Mouse (Mus musculus): ENCODE data around the gene Kcnk3.

Gene Kcnk3

DNA sequence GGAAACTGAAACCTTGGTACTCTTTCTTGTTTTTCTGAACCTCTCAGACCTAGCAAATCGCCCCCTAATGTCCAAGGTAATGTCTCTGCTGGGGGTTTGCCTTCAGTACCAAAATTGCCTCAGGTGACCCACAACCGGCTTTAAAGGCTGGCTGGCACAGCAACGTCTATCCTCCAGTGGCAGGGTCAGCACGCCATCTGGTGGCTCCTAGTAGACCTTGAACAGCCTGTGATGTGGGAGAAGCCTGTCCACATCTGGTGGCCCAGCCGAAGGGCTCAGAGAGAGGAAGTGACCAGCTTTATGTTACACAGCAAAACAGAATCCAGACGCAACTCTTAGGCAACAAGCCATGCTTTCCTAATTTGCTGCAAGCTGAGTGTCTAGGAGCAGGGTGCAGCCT, 50.1 kb downstream of the Kcnk3 start:
- Histone ChIP-seq H3K27me3 (ENCODE audit: insufficient read depth, low read length) (peaks cover 12% of the 10 kb centered on the region; the same call in 1 of the 2 replicates), H3K4me3 (replicated peaks; ENCODE audit: low read length) (no peak overlapping the region), H3K9me3 (ENCODE audit: low read length) (no peaks in the 10 kb centered on the region), H3K36me3 (ENCODE audit: insufficient read depth, low read length) (no peaks in the 10 kb centered on the region), H3K4me1 (replicated peaks; ENCODE audit: low read depth, low read length) (peaks cover 8% of the 10 kb centered on the region)
- TF ChIP-seq CTCF (conservative IDR thresholded peaks at IDR 0.05; ENCODE audit: low read length), result peak; percentile 54
- no peak for TF ChIP-seq NANOG (IDR thresholded peaks at IDR 0.05; ENCODE audit: borderline replicate concordance, low read length)

DNA sequence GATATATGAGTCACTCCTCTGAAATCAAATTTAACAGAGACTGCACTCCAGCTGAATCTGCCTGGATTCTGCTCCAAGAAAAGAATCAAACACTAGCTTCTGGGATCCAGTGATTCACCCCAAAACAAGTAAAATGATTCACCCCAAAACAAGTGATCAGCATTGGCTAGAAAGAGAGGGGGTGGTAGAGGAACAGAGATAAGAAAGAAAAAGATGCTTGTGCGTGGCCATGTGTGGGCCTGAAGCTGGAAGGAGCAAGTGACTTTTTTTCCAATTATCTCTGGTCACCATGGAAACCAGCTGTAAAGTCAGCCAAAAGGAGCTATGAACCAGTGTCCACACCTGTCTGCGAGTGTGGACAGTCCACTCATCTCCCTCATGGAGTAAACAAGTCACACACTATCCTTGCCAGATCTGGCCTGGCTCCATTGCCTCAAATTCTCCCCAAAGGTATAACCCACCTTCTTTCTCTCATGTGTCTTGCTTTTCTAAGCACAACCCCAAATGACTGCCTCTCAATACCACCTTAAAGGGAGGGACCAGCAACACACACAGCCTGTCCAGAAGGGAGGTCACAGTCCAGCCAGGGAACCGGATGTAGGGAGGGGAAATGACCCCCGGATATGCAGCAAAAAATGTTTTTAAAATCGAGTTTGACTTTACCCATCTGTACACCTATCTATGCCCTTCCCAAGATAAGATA, 55.7 kb downstream of the Kcnk3 start:
- TF ChIP-seq CTCF (conservative IDR thresholded peaks at IDR 0.05; ENCODE audit: low read length) (no peak), POU5F1 (IDR thresholded peaks at IDR 0.05; ENCODE audit: borderline replicate concordance, low read length) (no peak), NANOG (IDR thresholded peaks at IDR 0.05; ENCODE audit: borderline replicate concordance, low read length) (no peak)
- peaks cover 7% of the 10 kb centered on the region for H3K27me3 ChIP-seq (ENCODE audit: insufficient read depth, low read length)
- H3K9me3 ChIP-seq (ENCODE audit: low read length), result no peaks in the 10 kb centered on the region
- H3K4me1 ChIP-seq (replicated peaks; ENCODE audit: low read depth, low read length), result peaks cover 10% of the 10 kb centered on the region
- no peak overlapping the region for H3K4me3 ChIP-seq (replicated peaks; ENCODE audit: low read length)
- no peaks in the 10 kb centered on the region for H3K36me3 ChIP-seq (ENCODE audit: insufficient read depth, low read length)

DNA sequence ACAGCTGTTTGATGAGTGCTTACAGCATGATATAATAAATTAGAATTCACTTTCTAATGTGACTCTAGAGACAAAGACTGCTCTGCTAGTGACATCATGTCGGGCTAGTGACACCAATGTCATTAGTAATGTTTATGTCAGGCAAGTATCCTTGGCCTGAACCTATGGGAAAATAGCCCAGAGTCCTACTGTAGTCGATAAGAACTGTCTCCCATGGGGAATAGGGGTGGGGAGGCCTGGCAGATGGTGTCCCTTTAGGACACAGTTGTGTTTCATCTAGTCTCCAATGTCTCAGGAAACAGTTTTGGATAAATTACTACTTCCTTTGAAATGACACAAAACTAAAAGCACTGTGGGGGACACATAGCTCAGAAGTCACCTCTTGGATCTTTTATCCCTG, 58.1 kb downstream of the Kcnk3 start:
- Histone ChIP-seq H3K4me3 (replicated peaks; ENCODE audit: low read length) (no peak overlapping the region), H3K4me1 (replicated peaks; ENCODE audit: low read depth, low read length) (peaks cover 31% of the 10 kb centered on the region), H3K9me3 (ENCODE audit: low read length) (no peaks in the 10 kb centered on the region), H3K36me3 (ENCODE audit: insufficient read depth, low read length) (peaks cover 18% of the 10 kb centered on the region), H3K27me3 (ENCODE audit: insufficient read depth, low read length) (peaks cover 7% of the 10 kb centered on the region)
- TF ChIP-seq CTCF (conservative IDR thresholded peaks at IDR 0.05; ENCODE audit: low read length), result no peak
- no peak for TF ChIP-seq POU5F1 (IDR thresholded peaks at IDR 0.05; ENCODE audit: borderline replicate concordance, low read length)
- no peak for TF ChIP-seq NANOG (IDR thresholded peaks at IDR 0.05; ENCODE audit: borderline replicate concordance, low read length)

DNA sequence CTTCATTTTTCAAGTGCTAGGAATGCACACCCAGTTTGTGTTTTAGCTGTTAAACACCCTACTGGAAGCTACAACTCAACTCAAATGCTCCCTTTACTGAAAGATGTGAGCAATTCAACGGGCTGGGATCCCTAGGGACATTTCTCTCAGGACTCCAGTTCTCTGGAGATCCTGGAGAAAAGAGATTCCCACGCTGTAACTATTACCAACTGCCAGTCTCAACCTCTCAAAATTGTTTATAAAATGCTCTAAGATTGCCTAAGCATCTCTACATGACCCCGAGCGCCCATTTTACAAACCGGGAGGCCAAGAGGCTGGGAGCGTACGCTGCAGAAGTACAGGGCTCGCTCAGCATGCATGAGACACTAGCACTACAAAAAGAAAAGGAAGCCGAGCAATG, 59.4 kb downstream of the Kcnk3 start:
- H3K9me3 ChIP-seq (ENCODE audit: low read length), result no peaks in the 10 kb centered on the region
- H3K36me3 ChIP-seq (ENCODE audit: insufficient read depth, low read length), result peaks cover 29% of the 10 kb centered on the region
- peak overlapping the region; percentile 96 for H3K4me3 ChIP-seq (replicated peaks; ENCODE audit: low read length)
- TF ChIP-seq POU5F1 (IDR thresholded peaks at IDR 0.05; ENCODE audit: borderline replicate concordance, low read length) (no peak), NANOG (IDR thresholded peaks at IDR 0.05; ENCODE audit: borderline replicate concordance, low read length) (no peak), CTCF (conservative IDR thresholded peaks at IDR 0.05; ENCODE audit: low read length) (no peak)
- H3K27me3 ChIP-seq (ENCODE audit: insufficient read depth, low read length), result peaks cover 6% of the 10 kb centered on the region
- H3K4me1 ChIP-seq (replicated peaks; ENCODE audit: low read depth, low read length), result peaks cover 39% of the 10 kb centered on the region

DNA sequence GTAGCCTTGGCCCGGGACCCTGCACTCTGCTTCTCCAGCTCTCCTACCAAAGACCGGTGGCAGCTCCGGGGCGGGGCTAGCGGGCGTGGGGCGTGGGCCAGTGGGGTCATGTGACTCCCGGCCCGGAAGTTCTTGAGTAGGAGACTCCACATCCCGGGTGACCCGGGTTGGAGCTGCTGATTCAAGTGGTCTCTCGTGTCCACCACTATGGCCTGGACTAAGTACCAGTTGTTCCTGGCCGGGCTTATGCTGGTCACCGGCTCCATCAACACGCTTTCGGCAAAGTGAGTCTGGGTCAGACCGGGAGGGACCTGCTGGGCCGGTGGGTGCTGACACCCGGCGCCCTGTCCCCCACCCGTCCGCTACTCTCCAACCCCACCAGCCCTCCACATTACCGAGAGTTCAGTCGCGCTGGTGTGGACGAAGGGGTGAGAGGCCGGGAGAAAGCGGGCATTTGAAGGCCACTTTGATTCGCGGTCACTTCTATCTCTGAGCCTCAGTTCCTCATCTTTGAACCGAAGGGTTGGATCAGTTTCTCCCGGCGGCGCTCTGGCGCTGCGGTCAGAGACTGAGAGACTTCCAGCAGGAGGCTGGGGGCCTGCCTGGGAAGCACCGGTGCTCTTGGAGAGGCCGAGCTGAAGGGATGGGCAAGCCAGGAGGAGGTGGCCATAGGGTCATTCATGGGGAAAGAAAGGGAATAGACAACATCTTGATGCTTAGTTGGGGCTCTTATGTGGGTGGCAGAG, 60.0 kb downstream of the Kcnk3 start, which contains the start of gene Slc35f6:
TSS of gene Slc35f6 (plus strand) at position 119 of the 746 bp plus-strand sequence.
- peaks cover 35% of the 10 kb centered on the region for H3K36me3 ChIP-seq (ENCODE audit: insufficient read depth, low read length)
- TF ChIP-seq NANOG (IDR thresholded peaks at IDR 0.05; ENCODE audit: borderline replicate concordance, low read length) (no peak), POU5F1 (IDR thresholded peaks at IDR 0.05; ENCODE audit: borderline replicate concordance, low read length) (no peak), CTCF (conservative IDR thresholded peaks at IDR 0.05; ENCODE audit: low read length) (no peak)
- H3K4me3 ChIP-seq (replicated peaks; ENCODE audit: low read length), result peak within 1 kb of the TSS; percentile 96
- peaks cover 4% of the 10 kb centered on the region; the same call in 1 of the 2 replicates for H3K27me3 ChIP-seq (ENCODE audit: insufficient read depth, low read length)
- H3K9me3 ChIP-seq (ENCODE audit: low read length), result no peaks in the 10 kb centered on the region
- peaks cover 40% of the 10 kb centered on the region for H3K4me1 ChIP-seq (replicated peaks; ENCODE audit: low read depth, low read length)

DNA sequence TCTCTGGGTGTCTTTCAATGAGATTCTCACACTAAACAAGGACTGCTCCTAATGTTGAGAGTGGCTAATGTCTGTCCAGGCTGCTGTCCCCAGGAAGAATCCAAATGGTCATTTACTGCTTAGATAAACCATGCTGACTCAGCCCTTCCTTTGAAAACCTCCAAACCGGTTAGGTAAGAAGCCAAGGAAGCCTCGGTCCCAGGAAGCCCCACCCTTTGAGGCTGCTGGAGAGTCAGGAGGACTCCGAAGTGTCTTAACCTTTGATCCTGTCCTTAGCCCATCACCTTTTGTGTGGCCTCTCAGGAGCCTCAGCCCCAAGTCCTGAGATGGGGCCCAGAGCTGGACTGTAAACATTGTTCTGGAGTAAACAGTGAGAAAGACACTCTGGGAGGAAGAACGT, 61.6 kb downstream of the Kcnk3 start:
- Histone ChIP-seq H3K9me3 (ENCODE audit: low read length) (no peaks in the 10 kb centered on the region), H3K4me3 (replicated peaks; ENCODE audit: low read length) (peak overlapping the region; percentile 96; the same call in 1 of the 2 replicates), H3K36me3 (ENCODE audit: insufficient read depth, low read length) (peaks cover 50% of the 10 kb centered on the region), H3K4me1 (replicated peaks; ENCODE audit: low read depth, low read length) (peaks cover 40% of the 10 kb centered on the region), H3K27me3 (ENCODE audit: insufficient read depth, low read length) (peaks cover under 1% of the 10 kb centered on the region; the same call in 1 of the 2 replicates)
- TF ChIP-seq NANOG (IDR thresholded peaks at IDR 0.05; ENCODE audit: borderline replicate concordance, low read length), result no peak
- no peak for TF ChIP-seq CTCF (conservative IDR thresholded peaks at IDR 0.05; ENCODE audit: low read length)

DNA sequence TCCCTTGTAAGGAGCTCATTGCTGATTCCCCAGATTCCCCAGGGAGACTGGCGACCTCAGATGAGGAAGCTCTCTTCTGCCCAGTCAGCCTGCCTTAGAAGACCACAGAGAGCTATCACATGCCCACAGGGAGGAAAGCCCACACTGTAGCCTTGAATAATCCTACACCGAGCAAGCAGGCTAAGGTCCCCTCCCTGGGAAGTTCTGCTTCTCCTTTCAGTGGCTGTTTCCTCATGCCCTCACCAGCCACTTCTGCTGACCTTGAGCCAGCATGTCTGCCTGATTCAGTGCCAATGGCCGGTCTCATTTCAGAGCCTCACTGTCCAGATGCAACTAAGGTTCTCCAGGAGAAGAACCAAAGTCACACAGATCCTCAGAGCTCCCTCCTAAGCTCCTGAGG, 62.8 kb downstream of the Kcnk3 start:
- Histone ChIP-seq H3K27me3 (ENCODE audit: insufficient read depth, low read length) (no peaks in the 10 kb centered on the region), H3K4me1 (replicated peaks; ENCODE audit: low read depth, low read length) (peaks cover 40% of the 10 kb centered on the region), H3K4me3 (replicated peaks; ENCODE audit: low read length) (no peak overlapping the region), H3K9me3 (ENCODE audit: low read length) (no peaks in the 10 kb centered on the region), H3K36me3 (ENCODE audit: insufficient read depth, low read length) (peaks cover 62% of the 10 kb centered on the region)
- no peak for TF ChIP-seq NANOG (IDR thresholded peaks at IDR 0.05; ENCODE audit: borderline replicate concordance, low read length)
- no peak for TF ChIP-seq POU5F1 (IDR thresholded peaks at IDR 0.05; ENCODE audit: borderline replicate concordance, low read length)

DNA sequence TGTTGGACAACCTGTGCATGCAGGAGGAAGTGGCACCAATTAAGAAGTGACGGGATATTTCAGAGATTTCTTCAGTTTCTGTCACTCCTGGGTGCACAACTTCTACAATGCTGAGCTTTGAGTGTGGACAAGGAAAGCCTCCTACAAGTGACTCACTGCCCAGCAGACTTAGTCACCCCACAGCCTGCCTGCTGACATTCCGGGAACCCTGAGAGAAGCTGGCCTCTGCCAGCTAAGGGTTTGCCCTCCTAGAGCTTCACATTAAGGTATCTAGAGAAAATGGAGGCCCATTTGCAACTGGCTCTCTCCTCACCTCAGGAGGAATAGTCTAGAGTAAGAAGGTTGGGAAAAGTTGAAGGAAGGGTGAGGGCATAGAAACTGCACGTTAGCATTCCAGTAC, 63.6 kb downstream of the Kcnk3 start:
- Histone ChIP-seq H3K4me3 (replicated peaks; ENCODE audit: low read length) (no peak overlapping the region), H3K4me1 (replicated peaks; ENCODE audit: low read depth, low read length) (peaks cover 40% of the 10 kb centered on the region), H3K27me3 (ENCODE audit: insufficient read depth, low read length) (no peaks in the 10 kb centered on the region), H3K36me3 (ENCODE audit: insufficient read depth, low read length) (peaks cover 70% of the 10 kb centered on the region), H3K9me3 (ENCODE audit: low read length) (no peaks in the 10 kb centered on the region)
- TF ChIP-seq POU5F1 (IDR thresholded peaks at IDR 0.05; ENCODE audit: borderline replicate concordance, low read length), result no peak
- no peak for TF ChIP-seq CTCF (conservative IDR thresholded peaks at IDR 0.05; ENCODE audit: low read length)
- TF ChIP-seq NANOG (IDR thresholded peaks at IDR 0.05; ENCODE audit: borderline replicate concordance, low read length), result no peak

All from E14TG2a.4 (cell line).